Mouse (Mus musculus): ENCODE measurements around the gene Polr1e. TPM values are rescaled to one million over a fixed set of nuclear protein-coding genes. Genes with fewer than 3 reads are reported as not detected.
"Not testable (repeated sequence)": the region's sequence is repeated elsewhere in the genome, so short reads cannot be mapped to it uniquely, and the experiment has no call there.

The Polr1e gene
- polyA plus RNA-seq, 1 experiment, result 35.1 TPM

- Histone ChIP-seq H3K36me3 (ENCODE audit: control insufficient read depth, insufficient read depth, low read length, poor library complexity, severe bottlenecking) (no peaks in the 10 kb centered on the region), H3K4me1 (ENCODE audit: control insufficient read depth, insufficient read depth, low read length) (no peaks in the 10 kb centered on the region), H3K4me3 (ENCODE audit: low read depth, low read length) (no peak overlapping the region), H3K9me3 (replicated peaks; ENCODE audit: control insufficient read depth, insufficient read depth, low read length, poor library complexity, severe bottlenecking) (no peaks in the 10 kb centered on the region), H3K27ac (ENCODE audit: insufficient read depth, low read length) (no peak overlapping the region), H3K27me3 (ENCODE audit: control insufficient read depth, insufficient read depth, low read length, poor library complexity, severe bottlenecking) (no peaks in the 10 kb centered on the region), H3K9ac (ENCODE audit: low read depth, poor library complexity, severe bottlenecking) (no peak overlapping the region)
- no peak for TF ChIP-seq CTCF (IDR thresholded peaks at IDR 0.05; ENCODE audit: low read depth, low read length)
- TF ChIP-seq EP300 (IDR thresholded peaks at IDR 0.05; ENCODE audit: insufficient read depth, low read depth, low read length), result no peak
- no peak for TF ChIP-seq POLR2A (IDR thresholded peaks at IDR 0.05; ENCODE audit: insufficient read depth, low read length)
Measured at GRCm38 (mm10) chr4:45067742-45068141, 49.4 kb downstream of the Polr1e start.

DNA sequence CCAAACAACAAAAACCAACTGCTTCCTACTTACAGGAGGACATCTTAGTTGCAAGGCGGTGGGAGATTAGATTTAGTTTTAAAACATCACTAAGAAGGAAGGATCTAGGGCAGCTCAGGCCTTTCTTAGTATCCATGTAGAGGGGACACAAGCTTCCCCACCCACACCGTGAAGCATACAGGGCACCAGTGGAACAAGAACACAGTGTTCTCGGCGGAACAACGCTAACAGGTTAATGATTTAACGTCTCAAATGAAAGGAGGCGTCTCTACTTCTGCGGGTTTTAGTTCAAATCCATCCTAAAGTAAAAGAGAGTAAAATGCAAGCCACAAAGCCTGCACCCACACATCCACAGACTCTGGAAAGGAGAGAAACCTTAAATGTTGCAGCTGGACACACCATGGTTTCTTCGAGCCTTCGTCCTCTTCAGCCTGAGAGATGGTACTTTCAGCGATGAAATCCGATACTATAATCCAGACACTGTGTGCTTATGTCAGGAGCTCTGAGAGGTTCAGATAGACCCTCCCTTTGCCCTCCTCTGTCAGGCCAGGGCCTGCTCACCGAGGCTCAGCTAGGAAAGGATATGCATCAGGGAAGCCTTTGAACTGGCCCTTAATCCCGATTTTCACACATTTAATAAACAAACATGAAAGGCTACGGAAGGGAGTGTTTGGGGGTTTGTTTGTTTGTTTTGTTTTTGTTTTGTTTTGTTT lies 54.0 kb downstream of the Polr1e start:
- Histone ChIP-seq H3K36me3 (ENCODE audit: control insufficient read depth, insufficient read depth, low read length, poor library complexity, severe bottlenecking) (no peaks in the 10 kb centered on the region), H3K4me3 (ENCODE audit: low read depth, low read length) (no peak overlapping the region), H3K9me3 (replicated peaks; ENCODE audit: control insufficient read depth, insufficient read depth, low read length, poor library complexity, severe bottlenecking) (no peaks in the 10 kb centered on the region), H3K27me3 (ENCODE audit: control insufficient read depth, insufficient read depth, low read length, poor library complexity, severe bottlenecking) (no peaks in the 10 kb centered on the region), H3K4me1 (ENCODE audit: control insufficient read depth, insufficient read depth, low read length) (no peaks in the 10 kb centered on the region), H3K9ac (ENCODE audit: low read depth, poor library complexity, severe bottlenecking) (no peak overlapping the region), H3K27ac (ENCODE audit: insufficient read depth, low read length) (no peak overlapping the region)
- TF ChIP-seq EP300 (IDR thresholded peaks at IDR 0.05; ENCODE audit: insufficient read depth, low read depth, low read length) (no peak), CTCF (IDR thresholded peaks at IDR 0.05; ENCODE audit: low read depth, low read length) (no peak)

DNA sequence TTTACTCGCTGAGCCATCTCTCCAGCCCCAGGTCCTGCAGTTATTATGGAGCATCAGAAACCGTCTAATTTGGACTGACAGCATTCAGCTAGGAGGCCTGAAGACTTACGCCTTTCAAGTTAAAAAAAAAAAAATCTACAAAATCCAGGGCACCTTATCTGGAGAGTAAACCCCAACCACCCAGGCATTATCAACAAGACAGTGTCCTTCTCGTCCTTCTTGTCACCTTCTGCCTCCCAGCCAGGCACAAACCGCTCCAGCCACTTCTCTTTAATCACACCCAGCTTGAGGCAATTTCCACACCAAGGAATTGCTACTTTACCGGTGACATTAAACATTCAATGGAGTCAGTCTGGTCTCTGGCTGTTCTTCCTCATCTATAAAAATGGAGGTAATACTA lies 55.2 kb downstream of the Polr1e start:
- Histone ChIP-seq H3K9ac (ENCODE audit: low read depth, poor library complexity, severe bottlenecking) (no peak overlapping the region), H3K9me3 (replicated peaks; ENCODE audit: control insufficient read depth, insufficient read depth, low read length, poor library complexity, severe bottlenecking) (no peaks in the 10 kb centered on the region), H3K27ac (ENCODE audit: insufficient read depth, low read length) (no peak overlapping the region), H3K4me3 (ENCODE audit: low read depth, low read length) (no peak overlapping the region), H3K4me1 (ENCODE audit: control insufficient read depth, insufficient read depth, low read length) (no peaks in the 10 kb centered on the region), H3K36me3 (ENCODE audit: control insufficient read depth, insufficient read depth, low read length, poor library complexity, severe bottlenecking) (no peaks in the 10 kb centered on the region), H3K27me3 (ENCODE audit: control insufficient read depth, insufficient read depth, low read length, poor library complexity, severe bottlenecking) (no peaks in the 10 kb centered on the region)
- TF ChIP-seq CTCF (IDR thresholded peaks at IDR 0.05; ENCODE audit: low read depth, low read length), result no peak
- TF ChIP-seq EP300 (IDR thresholded peaks at IDR 0.05; ENCODE audit: insufficient read depth, low read depth, low read length), result no peak
- TF ChIP-seq POLR2A (IDR thresholded peaks at IDR 0.05; ENCODE audit: insufficient read depth, low read length), result no peak

DNA sequence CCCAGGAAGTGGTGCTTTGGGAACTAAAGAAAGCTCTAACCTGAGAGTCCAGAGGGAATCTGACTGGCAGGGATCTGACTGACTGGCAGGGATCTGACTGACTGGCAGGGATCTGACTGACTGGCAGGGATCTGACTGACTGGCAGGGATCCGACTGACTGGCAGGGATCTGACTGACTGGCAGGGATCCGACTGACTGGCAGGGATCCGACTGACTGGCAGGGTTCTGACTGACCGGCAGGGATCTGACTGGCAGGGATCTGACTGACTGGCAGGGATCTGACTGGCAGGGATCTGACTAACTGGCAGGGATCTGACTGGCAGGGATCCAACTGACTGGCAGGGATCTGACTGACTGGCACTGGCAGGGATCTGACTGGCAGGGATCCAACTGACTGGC lies 62.7 kb downstream of the Polr1e start:
- not testable (repeated sequence) for H3K9me3 ChIP-seq (replicated peaks; ENCODE audit: control insufficient read depth, insufficient read depth, low read length, poor library complexity, severe bottlenecking); H3K36me3 ChIP-seq (ENCODE audit: control insufficient read depth, insufficient read depth, low read length, poor library complexity, severe bottlenecking); H3K4me3 ChIP-seq (ENCODE audit: low read depth, low read length); H3K27me3 ChIP-seq (ENCODE audit: control insufficient read depth, insufficient read depth, low read length, poor library complexity, severe bottlenecking); H3K4me1 ChIP-seq (ENCODE audit: control insufficient read depth, insufficient read depth, low read length); H3K27ac ChIP-seq (ENCODE audit: insufficient read depth, low read length); H3K9ac ChIP-seq (ENCODE audit: low read depth, poor library complexity, severe bottlenecking)

- TF ChIP-seq CTCF (IDR thresholded peaks at IDR 0.05; ENCODE audit: low read depth, low read length), result no peak
- no peak for TF ChIP-seq EP300 (IDR thresholded peaks at IDR 0.05; ENCODE audit: insufficient read depth, low read depth, low read length)
- TF ChIP-seq POLR2A (IDR thresholded peaks at IDR 0.05; ENCODE audit: insufficient read depth, low read length), result no peak
- Histone ChIP-seq H3K27me3 (ENCODE audit: control insufficient read depth, insufficient read depth, low read length, poor library complexity, severe bottlenecking) (no peaks in the 10 kb centered on the region), H3K9ac (ENCODE audit: low read depth, poor library complexity, severe bottlenecking) (no peak overlapping the region), H3K36me3 (ENCODE audit: control insufficient read depth, insufficient read depth, low read length, poor library complexity, severe bottlenecking) (no peaks in the 10 kb centered on the region), H3K4me3 (ENCODE audit: low read depth, low read length) (no peak overlapping the region), H3K27ac (ENCODE audit: insufficient read depth, low read length) (no peak overlapping the region), H3K9me3 (replicated peaks; ENCODE audit: control insufficient read depth, insufficient read depth, low read length, poor library complexity, severe bottlenecking) (no peaks in the 10 kb centered on the region), H3K4me1 (ENCODE audit: control insufficient read depth, insufficient read depth, low read length) (no peaks in the 10 kb centered on the region)
Measured at GRCm38 (mm10) chr4:45082951-45083350, 64.6 kb downstream of the Polr1e start.

- H3K4me1 ChIP-seq (ENCODE audit: control insufficient read depth, insufficient read depth, low read length), result no peaks in the 10 kb centered on the region
- H3K27ac ChIP-seq (ENCODE audit: insufficient read depth, low read length), result no peak overlapping the region
- H3K4me3 ChIP-seq (ENCODE audit: low read depth, low read length), result peak overlapping the region; percentile 14; the same call in 1 of the 2 replicates
- H3K36me3 ChIP-seq (ENCODE audit: control insufficient read depth, insufficient read depth, low read length, poor library complexity, severe bottlenecking), result no peaks in the 10 kb centered on the region
- no peaks in the 10 kb centered on the region for H3K9me3 ChIP-seq (replicated peaks; ENCODE audit: control insufficient read depth, insufficient read depth, low read length, poor library complexity, severe bottlenecking)
- no peaks in the 10 kb centered on the region for H3K27me3 ChIP-seq (ENCODE audit: control insufficient read depth, insufficient read depth, low read length, poor library complexity, severe bottlenecking)
- TF ChIP-seq EP300 (IDR thresholded peaks at IDR 0.05; ENCODE audit: insufficient read depth, low read depth, low read length) (no peak), CTCF (IDR thresholded peaks at IDR 0.05; ENCODE audit: low read depth, low read length) (no peak), POLR2A (IDR thresholded peaks at IDR 0.05; ENCODE audit: insufficient read depth, low read length) (no peak)
- H3K9ac ChIP-seq (ENCODE audit: low read depth, poor library complexity, severe bottlenecking), result peak overlapping the region; percentile 91
Measured at GRCm38 (mm10) chr4:45083487-45083886, 65.1 kb downstream of the Polr1e start.
